Mouse (Mus musculus): ENCODE measurements around the gene Qsox1.

DNA sequence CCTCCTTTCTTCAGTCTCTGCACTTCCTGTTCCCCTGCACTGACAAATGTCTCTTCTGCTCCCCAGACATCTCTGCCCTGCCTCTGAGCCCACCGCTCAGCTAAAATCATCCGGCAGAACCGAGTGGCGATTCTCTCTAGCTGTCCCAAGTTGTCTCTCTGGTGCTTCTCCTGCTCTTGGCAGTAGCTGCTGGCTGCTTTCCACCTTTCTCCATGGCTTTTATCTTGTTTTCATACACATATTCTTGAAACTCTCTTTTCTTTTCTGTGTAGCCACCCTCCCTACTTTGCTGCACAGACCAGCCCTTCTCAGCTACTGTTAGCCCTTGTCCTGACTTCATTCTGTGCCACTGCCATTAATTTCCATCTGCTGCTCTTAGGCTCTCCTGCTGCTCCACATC is 15.3 kb downstream of the Qsox1 start:
- TF ChIP-seq CTCF (conservative IDR thresholded peaks at IDR 0.05; ENCODE audit: low read length) (no peak), NANOG (IDR thresholded peaks at IDR 0.05; ENCODE audit: borderline replicate concordance, low read length) (no peak), POU5F1 (IDR thresholded peaks at IDR 0.05; ENCODE audit: borderline replicate concordance, low read length) (no peak)
